25 mouse cellular contexts compared by ENCODE assay signal in genomic region chr12:65464246-65464645, GRCm38 (mm10).
DNase-seq lines count a peak whose midpoint lies in the region; ATAC-seq and TF ChIP-seq lines count a peak whose summit lies in the region.
"Had no signal": no experiment of that assay in that cellular context is flagged by ENCODE, and none has a peak within 500 bp of the region (broad histone marks: within the 10 kb centered on the region; RNA-seq: fewer than 3 reads in every experiment).

No protein-coding gene starts in this region.

- H3K9ac ChIP-seq in kidney, embryonic 15.5 days: no peak overlapping the region
- H3K9ac ChIP-seq in stomach, embryonic 14.5 days (replicated peaks; ENCODE audit: low read depth, low read length): no peak overlapping the region
- H3K9ac ChIP-seq in stomach, postnatal 0 days (ENCODE audit: low read length): no peak overlapping the region
- H3K9ac ChIP-seq in intestine, embryonic 16.5 days (ENCODE audit: low read depth, low read length): no peak overlapping the region
- H3K9ac ChIP-seq: embryonic facial prominence, embryonic 13.5 days; embryonic facial prominence, embryonic 15.5 days; forebrain, embryonic 12.5 days had no signal

- no peak for DNase-seq in kidney, adult 18-20 months
- no peak for DNase-seq in stomach, postnatal 0 days (ENCODE audit: low spot score)
- DNase-seq in adrenal gland, postnatal 10 days: no peak
- no peak for DNase-seq in yolk sac, embryonic 10.5 days (ENCODE audit: low spot score)
- DNase-seq: adrenal gland, adult 8-10 months; adrenal gland, postnatal 25 days; cerebellum, adult 11 months; cerebellum, adult 18-20 months; cerebellum, adult 8-10 months; cerebellum, adult 9-11 months; cerebellum, postnatal 14 days; cerebellum, postnatal 36 days; embryo, embryonic 11 days had no signal

- no peaks in the 10 kb centered on the region for H3K36me3 ChIP-seq in kidney, embryonic 15.5 days
- H3K36me3 ChIP-seq in stomach, embryonic 14.5 days (ENCODE audit: control insufficient read depth, insufficient read depth, low read length): no peaks in the 10 kb centered on the region
- no peaks in the 10 kb centered on the region for H3K36me3 ChIP-seq in stomach, postnatal 0 days (ENCODE audit: control insufficient read depth, insufficient read depth, low read length)
- H3K36me3 ChIP-seq in intestine, embryonic 16.5 days (ENCODE audit: control insufficient read depth, insufficient read depth, low read length): no peaks in the 10 kb centered on the region
- H3K36me3 ChIP-seq: embryonic facial prominence, embryonic 13.5 days; embryonic facial prominence, embryonic 15.5 days; forebrain, embryonic 10.5 days; forebrain, embryonic 12.5 days had no signal

- no peak overlapping the region for H3K27ac ChIP-seq in kidney, embryonic 15.5 days
- no peak overlapping the region for H3K27ac ChIP-seq in stomach, embryonic 14.5 days (ENCODE audit: low read length)
- H3K27ac ChIP-seq in stomach, postnatal 0 days (replicated peaks): no peak overlapping the region
- H3K27ac ChIP-seq in intestine, embryonic 16.5 days (ENCODE audit: low read length): no peak overlapping the region
- H3K27ac ChIP-seq: embryonic facial prominence, embryonic 13.5 days; embryonic facial prominence, embryonic 15.5 days; forebrain, embryonic 10.5 days; forebrain, embryonic 12.5 days had no signal

- H3K4me1 ChIP-seq in kidney, embryonic 15.5 days: no peaks in the 10 kb centered on the region
- no peaks in the 10 kb centered on the region for H3K4me1 ChIP-seq in stomach, embryonic 14.5 days (ENCODE audit: control insufficient read depth, insufficient read depth, low read length)
- no peaks in the 10 kb centered on the region for H3K4me1 ChIP-seq in stomach, postnatal 0 days (replicated peaks; ENCODE audit: control insufficient read depth, insufficient read depth)
- no peaks in the 10 kb centered on the region for H3K4me1 ChIP-seq in intestine, embryonic 16.5 days (ENCODE audit: control insufficient read depth, insufficient read depth, low read length)
- H3K4me1 ChIP-seq: embryonic facial prominence, embryonic 13.5 days; embryonic facial prominence, embryonic 15.5 days; forebrain, embryonic 10.5 days; forebrain, embryonic 12.5 days had no signal

- H3K4me2 ChIP-seq in kidney, embryonic 15.5 days: no peak overlapping the region
- H3K4me2 ChIP-seq in stomach, embryonic 14.5 days (replicated peaks; ENCODE audit: low read depth, low read length): no peak overlapping the region
- H3K4me2 ChIP-seq in stomach, postnatal 0 days (replicated peaks; ENCODE audit: low read depth): no peak overlapping the region
- H3K4me2 ChIP-seq in intestine, embryonic 16.5 days (ENCODE audit: low read depth, low read length): no peak overlapping the region
- H3K4me2 ChIP-seq: embryonic facial prominence, embryonic 13.5 days; embryonic facial prominence, embryonic 15.5 days; forebrain, embryonic 12.5 days had no signal

- no peaks in the 10 kb centered on the region for H3K9me3 ChIP-seq in kidney, embryonic 15.5 days (replicated peaks)
- H3K9me3 ChIP-seq in stomach, embryonic 14.5 days (ENCODE audit: control insufficient read depth, low read depth, low read length): no peaks in the 10 kb centered on the region
- H3K9me3 ChIP-seq in stomach, postnatal 0 days (ENCODE audit: control insufficient read depth, low read length): no peaks in the 10 kb centered on the region
- H3K9me3 ChIP-seq in intestine, embryonic 16.5 days (ENCODE audit: control insufficient read depth, low read length): no peaks in the 10 kb centered on the region
- H3K9me3 ChIP-seq: embryonic facial prominence, embryonic 13.5 days; embryonic facial prominence, embryonic 15.5 days; forebrain, embryonic 10.5 days; forebrain, embryonic 12.5 days had no signal

- no peak for TF ChIP-seq EP300 in stomach, postnatal 0 days (optimal IDR thresholded peaks at IDR 0.05)

- TF ChIP-seq CTCF in stomach, postnatal 0 days (IDR thresholded peaks at IDR 0.05; ENCODE audit: low read depth): no peak

- H3K4me3 ChIP-seq in kidney, embryonic 15.5 days (replicated peaks): no peak overlapping the region
- H3K4me3 ChIP-seq in stomach, embryonic 14.5 days (ENCODE audit: low read depth, low read length): no peak overlapping the region
- no peak overlapping the region for H3K4me3 ChIP-seq in stomach, postnatal 0 days (ENCODE audit: low read depth, low read length)
- H3K4me3 ChIP-seq in intestine, embryonic 16.5 days (ENCODE audit: low read length): no peak overlapping the region
- H3K4me3 ChIP-seq: embryonic facial prominence, embryonic 13.5 days; embryonic facial prominence, embryonic 15.5 days; erythroblast, embryonic 14.5 days; forebrain, embryonic 10.5 days; forebrain, embryonic 12.5 days had no signal

- ATAC-seq in kidney, embryonic 15.5 days (replicated peaks; ENCODE audit: low FRiP score): 0 out of 2 replicates have a peak, but pooled peaks have one; percentile 29
- ATAC-seq in stomach, embryonic 14.5 days (ENCODE audit: insufficient number of reproducible peaks, insufficient read depth, low FRiP score, low read depth): 0 out of 2 replicates have a peak, but pooled peaks have one; percentile 33
- ATAC-seq in stomach, postnatal 0 days (ENCODE audit: low FRiP score, low TSS enrichment): no peak
- peak; percentile 75 for ATAC-seq in intestine, embryonic 16.5 days
- ATAC-seq: activated CD4-positive, CD25-positive, alpha-beta regulatory T cell, adult 4 months; forebrain, embryonic 14.5 days; forebrain, embryonic 16.5 days; Patski had no signal

- H3K27me3 ChIP-seq in kidney, embryonic 15.5 days: no peaks in the 10 kb centered on the region
- H3K27me3 ChIP-seq in stomach, embryonic 14.5 days (ENCODE audit: control insufficient read depth, insufficient read depth, low read length): no peaks in the 10 kb centered on the region
- no peaks in the 10 kb centered on the region for H3K27me3 ChIP-seq in stomach, postnatal 0 days (ENCODE audit: control insufficient read depth, insufficient read depth, low read length)
- no peaks in the 10 kb centered on the region for H3K27me3 ChIP-seq in intestine, embryonic 16.5 days (replicated peaks; ENCODE audit: control insufficient read depth, insufficient read depth, low read length)
- H3K27me3 ChIP-seq: embryonic facial prominence, embryonic 13.5 days; embryonic facial prominence, embryonic 15.5 days; forebrain, embryonic 12.5 days; Patski had no signal

- WGBS in kidney, embryonic 15.5 days: 58% methylated on average over 2 of the region's 2 CpGs
- 39% methylated on average over 2 of the region's 2 CpGs for whole genome bisulfite sequencing in stomach, embryonic 14.5 days
- 32% methylated on average over 2 of the region's 2 CpGs for WGBS in stomach, postnatal 0 days
- WGBS in intestine, embryonic 16.5 days: 37% methylated on average over 2 of the region's 2 CpGs
